ENCODE assay signal across 17 mouse cellular contexts in genomic region chr19:17166288-17166687, GRCm38 (mm10).
DNase-seq lines count a peak whose midpoint lies in the region; ATAC-seq and TF ChIP-seq lines count a peak whose summit lies in the region.
"Had no signal": no experiment of that assay in that cellular context is flagged by ENCODE, and none has a peak within 500 bp of the region (broad histone marks: within the 10 kb centered on the region; RNA-seq: fewer than 3 reads in every experiment).

No protein-coding gene starts in this region.

- ATAC-seq in heart, embryonic 12.5 days (ENCODE audit: insufficient number of reproducible peaks, low FRiP score), result no peak
- peak; percentile 38 to 47; a peak in 3 of 4 replicates for ATAC-seq in hematopoietic stem cell, adult 5-6 weeks (replicated peaks in 1 of 2; ENCODE audit: insufficient read depth in 1 of 2, low FRiP score in 2 of 2, low TSS enrichment in 1 of 2, low read depth in 1 of 2, poor library complexity in 2 of 2, severe bottlenecking in 2 of 2)
- ATAC-seq: activated CD4-positive, CD25-positive, alpha-beta regulatory T cell, adult 4 months; inflammation-experienced regulatory T-cells, adult 6 months had no signal

- no peak overlapping the region for H3K9ac ChIP-seq in heart, embryonic 12.5 days
- H3K9ac ChIP-seq: liver, embryonic 15.5 days; midbrain, embryonic 12.5 days; neural tube, embryonic 12.5 days had no signal

- H3K4me1 ChIP-seq in heart, embryonic 12.5 days (replicated peaks), result peaks cover 11% of the 10 kb centered on the region
- H3K4me1 ChIP-seq in spleen, adult 2 months (ENCODE audit: control insufficient read depth, insufficient read depth, insufficient read length), result peaks cover 11% of the 10 kb centered on the region
- peaks cover 11% of the 10 kb centered on the region for H3K4me1 ChIP-seq in olfactory bulb, adult 2 months (ENCODE audit: control insufficient read depth, insufficient read depth, low read length)
- H3K4me1 ChIP-seq in limb, embryonic 10.5 days, result 0 out of 2 replicates have a peak, but pooled peaks cover 3% of the 10 kb centered on the region
- H3K4me1 ChIP-seq: midbrain, embryonic 12.5 days; neural tube, embryonic 12.5 days had no signal

- no peaks in the 10 kb centered on the region for H3K27me3 ChIP-seq in heart, embryonic 12.5 days (replicated peaks)
- H3K27me3 ChIP-seq in spleen, adult 2 months (ENCODE audit: control insufficient read depth, insufficient read depth, low read length), result no peaks in the 10 kb centered on the region
- H3K27me3 ChIP-seq in limb, embryonic 10.5 days (ENCODE audit: low read depth, poor library complexity, severe bottlenecking), result no peaks in the 10 kb centered on the region
- H3K27me3 ChIP-seq: liver, embryonic 15.5 days; midbrain, embryonic 12.5 days; neural tube, embryonic 12.5 days had no signal

- H3K4me3 ChIP-seq in heart, embryonic 12.5 days, result no peak overlapping the region
- H3K4me3 ChIP-seq in spleen, adult 2 months (ENCODE audit: extremely low read depth, insufficient read depth, insufficient read length), result no peak overlapping the region
- no peak overlapping the region for H3K4me3 ChIP-seq in olfactory bulb, adult 2 months (ENCODE audit: insufficient read depth, low read depth, low read length)
- H3K4me3 ChIP-seq in limb, embryonic 10.5 days, result no peak overlapping the region
- H3K4me3 ChIP-seq: erythroblast, embryonic 14.5 days; heart, adult 2 months; liver, embryonic 15.5 days; midbrain, embryonic 12.5 days; neural tube, embryonic 12.5 days had no signal

- peak; percentile 36 for DNase-seq in heart, adult 8-10 months (ENCODE audit: low spot score)
- peak in 1 of 2 experiments; percentile 28 for DNase-seq in spleen, adult 2 months (ENCODE audit: low read depth in 1 of 2, low spot score in 2 of 2)
- no peak for DNase-seq in spleen, adult 12 weeks (ENCODE audit: low spot score)
- no peak for DNase-seq in limb, embryonic 10.5 days (ENCODE audit: low spot score)
- DNase-seq in Muller cell, postnatal 12 days (ENCODE audit: inconsistent ontology term), result no peak
- DNase-seq: cerebellum, adult 9-11 months; retina, postnatal 1 day had no signal

- H3K36me3 ChIP-seq in heart, embryonic 12.5 days, result no peaks in the 10 kb centered on the region
- no peaks in the 10 kb centered on the region for H3K36me3 ChIP-seq in spleen, adult 2 months (ENCODE audit: control insufficient read depth, insufficient read depth, low read length)
- no peaks in the 10 kb centered on the region for H3K36me3 ChIP-seq in limb, embryonic 10.5 days
- H3K36me3 ChIP-seq: liver, embryonic 15.5 days; midbrain, embryonic 12.5 days; neural tube, embryonic 12.5 days had no signal

- no peak for TF ChIP-seq POLR2A in spleen, adult 2 months (IDR thresholded peaks at IDR 0.05; ENCODE audit: low read depth, low read length)
- no peak for TF ChIP-seq POLR2A in olfactory bulb, adult 2 months (IDR thresholded peaks at IDR 0.05; ENCODE audit: insufficient read depth, low read depth, low read length)

- no peak overlapping the region for H3K4me2 ChIP-seq in heart, embryonic 12.5 days
- H3K4me2 ChIP-seq: liver, embryonic 15.5 days; midbrain, embryonic 12.5 days; neural tube, embryonic 12.5 days had no signal

- WGBS in heart, embryonic 12.5 days, result 71% methylated on average over 7 of the region's 7 CpGs
- 21% methylated on average over 7 of the region's 7 CpGs for WGBS in spleen, adult 2 months
- 82% methylated on average over 7 of the region's 7 CpGs for WGBS in olfactory bulb, adult 2 months
- 88% methylated on average over 7 of the region's 7 CpGs for WGBS in limb, embryonic 10.5 days

- H3K9me3 ChIP-seq in heart, embryonic 12.5 days (replicated peaks), result no peaks in the 10 kb centered on the region
- H3K9me3 ChIP-seq in limb, embryonic 10.5 days (replicated peaks), result no peaks in the 10 kb centered on the region
- H3K9me3 ChIP-seq: liver, embryonic 15.5 days; midbrain, embryonic 12.5 days; neural tube, embryonic 12.5 days had no signal

- no peak overlapping the region for H3K27ac ChIP-seq in heart, embryonic 12.5 days (ENCODE audit: poor library complexity, severe bottlenecking)
- peak overlapping the region; percentile 36; the same call in 1 of the 2 replicates for H3K27ac ChIP-seq in spleen, adult 2 months (ENCODE audit: insufficient read depth, low read length)
- 0 out of 2 replicates have a peak overlapping the region, but pooled peaks have one; percentile 3 for H3K27ac ChIP-seq in olfactory bulb, adult 2 months (ENCODE audit: insufficient read depth, low read depth, low read length)
- H3K27ac ChIP-seq in limb, embryonic 10.5 days, result no peak overlapping the region
- H3K27ac ChIP-seq: heart, adult 2 months; liver, embryonic 15.5 days; midbrain, embryonic 12.5 days; neural tube, embryonic 12.5 days had no signal

- TF ChIP-seq CTCF in spleen, adult 2 months (IDR thresholded peaks at IDR 0.05; ENCODE audit: extremely low read depth, insufficient read depth, insufficient read length, insufficient replicate concordance), result no peak
- TF ChIP-seq CTCF in olfactory bulb, adult 2 months (IDR thresholded peaks at IDR 0.05; ENCODE audit: insufficient read depth, low read depth, low read length), result no peak

Comparison
In these comparisons a context has a peak if more than half of its experiments do, and no peak if none do; other contexts are left out.
1. H3K27ac ChIP-seq: peak in spleen, adult 2 months (single experiment) and olfactory bulb, adult 2 months (single experiment); none in heart, embryonic 12.5 days (single experiment) and limb, embryonic 10.5 days (single experiment).